Mouse (Mus musculus): ENCODE results near the gene Cryzl1. TPM values are rescaled to one million over a fixed set of nuclear protein-coding genes. Genes with fewer than 3 reads are reported as not detected.

Gene Cryzl1
- polyA plus RNA-seq, 1 experiment = not detected

GRCm38 (mm10) chr16:91765121-91765815, 36.5 kb upstream of the Cryzl1 start:
- Histone ChIP-seq H3K4me3 (ENCODE audit: insufficient read depth, low read depth, low read length) (no peak overlapping the region), H3K4me1 (ENCODE audit: control insufficient read depth, insufficient read depth, low read length) (peaks cover 33% of the 10 kb centered on the region), H3K27ac (ENCODE audit: insufficient read depth, low read depth, low read length) (no peak overlapping the region)
- TF ChIP-seq POLR2A (IDR thresholded peaks at IDR 0.05; ENCODE audit: insufficient read depth, low read depth, low read length) (no peak), CTCF (IDR thresholded peaks at IDR 0.05; ENCODE audit: insufficient read depth, low read depth, low read length) (no peak)
- 92% methylated on average over 15 of the region's 15 CpGs for WGBS

- no peak overlapping the region for H3K27ac ChIP-seq (ENCODE audit: insufficient read depth, low read depth, low read length)
- 67% methylated on average over 6 of the region's 6 CpGs for WGBS
- H3K4me1 ChIP-seq (ENCODE audit: control insufficient read depth, insufficient read depth, low read length) = peaks cover 35% of the 10 kb centered on the region
- no peak overlapping the region for H3K4me3 ChIP-seq (ENCODE audit: insufficient read depth, low read depth, low read length)
- no peak for TF ChIP-seq POLR2A (IDR thresholded peaks at IDR 0.05; ENCODE audit: insufficient read depth, low read depth, low read length)
Measured at GRCm38 (mm10) chr16:91764414-91764813, 35.6 kb upstream of the Cryzl1 start.

- H3K27ac ChIP-seq (ENCODE audit: insufficient read depth, low read depth, low read length) = no peak overlapping the region
- 71% methylated on average over 6 of the region's 6 CpGs for WGBS
- no peak overlapping the region for H3K4me3 ChIP-seq (ENCODE audit: insufficient read depth, low read depth, low read length)
- TF ChIP-seq POLR2A (IDR thresholded peaks at IDR 0.05; ENCODE audit: insufficient read depth, low read depth, low read length) (no peak), CTCF (IDR thresholded peaks at IDR 0.05; ENCODE audit: insufficient read depth, low read depth, low read length) (no peak)
- peaks cover 35% of the 10 kb centered on the region for H3K4me1 ChIP-seq (ENCODE audit: control insufficient read depth, insufficient read depth, low read length)
Measured at GRCm38 (mm10) chr16:91763975-91764374, 35.2 kb upstream of the Cryzl1 start.

- Histone ChIP-seq H3K27ac (ENCODE audit: insufficient read depth, low read depth, low read length) (no peak overlapping the region), H3K4me3 (ENCODE audit: insufficient read depth, low read depth, low read length) (no peak overlapping the region), H3K4me1 (ENCODE audit: control insufficient read depth, insufficient read depth, low read length) (peaks cover 29% of the 10 kb centered on the region)
- 67% methylated on average over 7 of the region's 7 CpGs for WGBS
- no peak for TF ChIP-seq CTCF (IDR thresholded peaks at IDR 0.05; ENCODE audit: insufficient read depth, low read depth, low read length)
- no peak for TF ChIP-seq POLR2A (IDR thresholded peaks at IDR 0.05; ENCODE audit: insufficient read depth, low read depth, low read length)
Measured at GRCm38 (mm10) chr16:91762476-91762875, 33.7 kb upstream of the Cryzl1 start.

GRCm38 (mm10) chr16:91761761-91762160, 33.0 kb upstream of the Cryzl1 start:
- 90% methylated on average over 3 of the region's 3 CpGs for WGBS
- no peak overlapping the region for H3K4me3 ChIP-seq (ENCODE audit: insufficient read depth, low read depth, low read length)
- H3K27ac ChIP-seq (ENCODE audit: insufficient read depth, low read depth, low read length) = no peak overlapping the region
- H3K4me1 ChIP-seq (ENCODE audit: control insufficient read depth, insufficient read depth, low read length) = peaks cover 28% of the 10 kb centered on the region
- TF ChIP-seq POLR2A (IDR thresholded peaks at IDR 0.05; ENCODE audit: insufficient read depth, low read depth, low read length) (no peak), CTCF (IDR thresholded peaks at IDR 0.05; ENCODE audit: insufficient read depth, low read depth, low read length) (no peak)

- Histone ChIP-seq H3K4me3 (ENCODE audit: insufficient read depth, low read depth, low read length) (no peak overlapping the region), H3K4me1 (ENCODE audit: control insufficient read depth, insufficient read depth, low read length) (peaks cover 25% of the 10 kb centered on the region)
Measured at GRCm38 (mm10) chr16:91761202-91761601, 32.4 kb upstream of the Cryzl1 start.

GRCm38 (mm10) chr16:91754957-91755356, 26.2 kb upstream of the Cryzl1 start:
- no peak overlapping the region for H3K4me3 ChIP-seq (ENCODE audit: insufficient read depth, low read depth, low read length)
- H3K27ac ChIP-seq (ENCODE audit: insufficient read depth, low read depth, low read length) = no peak overlapping the region
- H3K4me1 ChIP-seq (ENCODE audit: control insufficient read depth, insufficient read depth, low read length) = peaks cover 13% of the 10 kb centered on the region
- WGBS = 93% methylated on average over 6 of the region's 6 CpGs
- TF ChIP-seq CTCF (IDR thresholded peaks at IDR 0.05; ENCODE audit: insufficient read depth, low read depth, low read length) (no peak), POLR2A (IDR thresholded peaks at IDR 0.05; ENCODE audit: insufficient read depth, low read depth, low read length) (no peak)

More at GRCm38 (mm10) chr16:91761202-91761601, 32.4 kb upstream of the Cryzl1 start:
- H3K27ac ChIP-seq (ENCODE audit: insufficient read depth, low read depth, low read length) = no peak overlapping the region
- TF ChIP-seq CTCF (IDR thresholded peaks at IDR 0.05; ENCODE audit: insufficient read depth, low read depth, low read length) = no peak
- no peak for TF ChIP-seq POLR2A (IDR thresholded peaks at IDR 0.05; ENCODE audit: insufficient read depth, low read depth, low read length)
- WGBS = 41% methylated on average over 9 of the region's 9 CpGs

GRCm38 (mm10) chr16:91753611-91754010, 24.8 kb upstream of the Cryzl1 start:
- no peak overlapping the region for H3K4me3 ChIP-seq (ENCODE audit: insufficient read depth, low read depth, low read length)
- WGBS = 83% methylated on average over 4 of the region's 4 CpGs
- TF ChIP-seq CTCF (IDR thresholded peaks at IDR 0.05; ENCODE audit: insufficient read depth, low read depth, low read length) (no peak), POLR2A (IDR thresholded peaks at IDR 0.05; ENCODE audit: insufficient read depth, low read depth, low read length) (no peak)
- no peak overlapping the region for H3K27ac ChIP-seq (ENCODE audit: insufficient read depth, low read depth, low read length)
- peaks cover 13% of the 10 kb centered on the region for H3K4me1 ChIP-seq (ENCODE audit: control insufficient read depth, insufficient read depth, low read length)

GRCm38 (mm10) chr16:91751644-91752385, 23.0 kb upstream of the Cryzl1 start:
- peaks cover 11% of the 10 kb centered on the region for H3K4me1 ChIP-seq (ENCODE audit: control insufficient read depth, insufficient read depth, low read length)
- 68% methylated on average over 13 of the region's 13 CpGs for WGBS
- no peak overlapping the region for H3K4me3 ChIP-seq (ENCODE audit: insufficient read depth, low read depth, low read length)
- TF ChIP-seq CTCF (IDR thresholded peaks at IDR 0.05; ENCODE audit: insufficient read depth, low read depth, low read length) (no peak), POLR2A (IDR thresholded peaks at IDR 0.05; ENCODE audit: insufficient read depth, low read depth, low read length) (no peak)
- H3K27ac ChIP-seq (ENCODE audit: insufficient read depth, low read depth, low read length) = no peak overlapping the region
